Mouse (Mus musculus) spleen, adult 2 months (tissue): ENCODE measurements around the gene Lama4. TPM values are rescaled to one million over a fixed set of nuclear protein-coding genes. Genes with fewer than 3 reads are reported as not detected.
A peak's percentile ranks its signal among the peaks of the same experiment; 100 is the strongest.

Experiments
- DNase-seq, 2 experiments: peaks; one replicate each; pipeline versions ENCODE4 v3.0.0 to v3.0.0-alpha.2; 2012 to 2021; ENCODE audit warnings: low spot score in 2 of 2, low read depth in 1 of 2
- H3K27ac ChIP-seq: fragments of 200-500 bp; 2 replicates; pipeline ENCODE4 v1.5.1; 2012; ENCODE audit warnings: low read length, inconsistent platforms; ENCODE audit not compliant: insufficient read depth
- H3K27me3 ChIP-seq: fragments of 200-500 bp; 2 replicates; pipeline ENCODE4 v1.6.1; 2012; ENCODE audit warnings: mild to moderate bottlenecking, moderate library complexity, low read length, inconsistent platforms; ENCODE audit not compliant: control insufficient read depth, insufficient read depth
- H3K36me3 ChIP-seq: fragments of 200-500 bp; 2 replicates; pipeline ENCODE4 v1.6.1; 2012; ENCODE audit warnings: mild to moderate bottlenecking, low read length, inconsistent platforms; ENCODE audit not compliant: control insufficient read depth, insufficient read depth
- H3K4me1 ChIP-seq: fragments of 200-500 bp; 2 replicates; pipeline ENCODE4 v1.6.1; 2011; ENCODE audit warnings: inconsistent platforms; ENCODE audit not compliant: control insufficient read depth, insufficient read depth, insufficient read length
- H3K4me3 ChIP-seq: fragments of 200-500 bp; 2 replicates; pipeline ENCODE4 v1.5.1; 2011; ENCODE audit warnings: mild to moderate bottlenecking, inconsistent platforms; ENCODE audit not compliant: insufficient read depth, insufficient read length; ENCODE audit errors: extremely low read depth
- CTCF ChIP-seq: fragments of 200-500 bp; IDR thresholded peaks from 2 replicates; pipeline ENCODE4 v1.5.1; 2011; ENCODE audit warnings: mild to moderate bottlenecking, inconsistent platforms; ENCODE audit not compliant: insufficient read depth, insufficient read length, insufficient replicate concordance; ENCODE audit errors: extremely low read depth
- POLR2A ChIP-seq: fragments of 200-500 bp; IDR thresholded peaks from 2 replicates; pipeline ENCODE4 v1.6.1; 2011; ENCODE audit warnings: low read depth, low read length, inconsistent platforms
- WGBS: fragments of 180-500 bp; shearing (Covaris S2); methylation state at CpG from one replicate; pipeline ENCODE4 v1.1.7; 2018; 5-methylcytosine and 5-hydroxymethylcytosine counted together
- polyA plus RNA-seq: library from polyadenylated mRNA; depleted of rRNA; stranded (reverse); fragments of >200 nt; gene quantifications from 2 replicates; pipeline ENCODE4 v1.2.3, GENCODE M21; 2012

Gene Lama4
- polyA plus RNA-seq, 1 experiment, result 1.7 TPM

GRCm38 (mm10) chr10:39045111-39045510 lies 79.8 kb downstream of the Lama4 start:
- no peak overlapping the region for H3K27ac ChIP-seq
- H3K27me3 ChIP-seq, result no peaks in the 10 kb centered on the region
- no peak for DNase-seq
- H3K4me3 ChIP-seq, result no peak overlapping the region
- 89% methylated on average over 1 of the region's 1 CpGs for WGBS
- no peak for TF ChIP-seq CTCF
- TF ChIP-seq POLR2A, result no peak
- no peaks in the 10 kb centered on the region for H3K36me3 ChIP-seq
- no peaks in the 10 kb centered on the region for H3K4me1 ChIP-seq

GRCm38 (mm10) chr10:39047775-39048174 lies 82.5 kb downstream of the Lama4 start:
- H3K4me3 ChIP-seq, result no peak overlapping the region
- TF ChIP-seq CTCF, result no peak
- no peak for TF ChIP-seq POLR2A
- no peaks in the 10 kb centered on the region for H3K36me3 ChIP-seq
- no peaks in the 10 kb centered on the region for H3K27me3 ChIP-seq
- no peak overlapping the region for H3K27ac ChIP-seq
- DNase-seq, result no peak
- no peaks in the 10 kb centered on the region for H3K4me1 ChIP-seq
- 91% methylated on average over 10 of the region's 10 CpGs for WGBS

GRCm38 (mm10) chr10:39049581-39050294 lies 84.4 kb downstream of the Lama4 start:
- H3K36me3 ChIP-seq, result no peaks in the 10 kb centered on the region
- no peaks in the 10 kb centered on the region for H3K4me1 ChIP-seq
- no peak for TF ChIP-seq CTCF
- TF ChIP-seq POLR2A, result no peak
- no peak overlapping the region for H3K27ac ChIP-seq
- H3K4me3 ChIP-seq, result no peak overlapping the region
- H3K27me3 ChIP-seq, result no peaks in the 10 kb centered on the region
- WGBS, result 88% methylated on average over 8 of the region's 8 CpGs
- DNase-seq, result no peak

GRCm38 (mm10) chr10:39056050-39056449 lies 90.7 kb downstream of the Lama4 start:
- DNase-seq, result no peak
- no peaks in the 10 kb centered on the region for H3K27me3 ChIP-seq
- H3K27ac ChIP-seq, result no peak overlapping the region
- H3K4me3 ChIP-seq, result no peak overlapping the region
- no peaks in the 10 kb centered on the region for H3K36me3 ChIP-seq
- H3K4me1 ChIP-seq, result no peaks in the 10 kb centered on the region
- TF ChIP-seq CTCF, result no peak
- TF ChIP-seq POLR2A, result no peak
- 88% methylated on average over 5 of the region's 5 CpGs for WGBS

- TF ChIP-seq CTCF (peak; percentile 17; the same call in 1 of the 2 replicates), POLR2A (no peak)
- Histone ChIP-seq H3K4me3 (no peak overlapping the region), H3K36me3 (no peaks in the 10 kb centered on the region), H3K27me3 (no peaks in the 10 kb centered on the region), H3K27ac (no peak overlapping the region), H3K4me1 (no peaks in the 10 kb centered on the region)
- DNase-seq, result no peak
- WGBS, result 89% methylated on average over 5 of the region's 5 CpGs
Observed at GRCm38 (mm10) chr10:39064732-39065131, 99.4 kb downstream of the Lama4 start.

GRCm38 (mm10) chr10:39065449-39065848 lies 100.1 kb downstream of the Lama4 start:
- no peak for TF ChIP-seq CTCF
- TF ChIP-seq POLR2A, result no peak
- Histone ChIP-seq H3K27me3 (no peaks in the 10 kb centered on the region), H3K4me3 (no peak overlapping the region), H3K36me3 (no peaks in the 10 kb centered on the region), H3K27ac (no peak overlapping the region), H3K4me1 (no peaks in the 10 kb centered on the region)
- WGBS, result 75% methylated on average over 3 of the region's 3 CpGs
- DNase-seq, result no peak

GRCm38 (mm10) chr10:39066061-39066460 lies 100.7 kb downstream of the Lama4 start:
- no peaks in the 10 kb centered on the region for H3K36me3 ChIP-seq
- no peak overlapping the region for H3K27ac ChIP-seq
- H3K27me3 ChIP-seq, result no peaks in the 10 kb centered on the region
- no peak overlapping the region for H3K4me3 ChIP-seq
- TF ChIP-seq POLR2A, result no peak
- TF ChIP-seq CTCF, result no peak
- no peaks in the 10 kb centered on the region for H3K4me1 ChIP-seq
- 85% methylated on average over 4 of the region's 4 CpGs for WGBS
- no peak for DNase-seq
